Mouse (Mus musculus) limb, embryonic 12.5 days (tissue): Measurements from ENCODE around the gene Lrrtm3. TPM values are rescaled to one million over a fixed set of nuclear protein-coding genes. Genes with fewer than 3 reads are reported as not detected.

Experiments used
- ATAC-seq: fragments of 200-750 bp; cut with Nextera tagmentation; 2 replicates; pipeline ENCODE4 v1.8.0; 2017; ENCODE audit warnings: low read depth, moderate TSS enrichment; ENCODE audit not compliant: insufficient number of reproducible peaks, insufficient read depth, low FRiP score, low TSS enrichment
- H3K27ac ChIP-seq: fragments of 300-500 bp; sonication (generic); 2 replicates; pipeline ENCODE4 v1.5.1; 2016; ENCODE audit warnings: mild to moderate bottlenecking, moderate library complexity
- H3K27me3 ChIP-seq: fragments of 300-500 bp; sonication (generic); 2 replicates; pipeline ENCODE4 v1.6.1; 2016; ENCODE audit warnings: mild to moderate bottlenecking, moderate library complexity
- H3K36me3 ChIP-seq: fragments of 300-500 bp; sonication (generic); 2 replicates; pipeline ENCODE4 v1.6.1; 2016; ENCODE audit warnings: mild to moderate bottlenecking, moderate library complexity
- H3K4me1 ChIP-seq: fragments of 300-500 bp; sonication (generic); replicated peaks from 2 replicates; pipeline ENCODE4 v1.6.1; 2016
- H3K4me2 ChIP-seq: fragments of 300-500 bp; sonication (generic); 2 replicates; pipeline ENCODE4 v1.6.1; 2016; ENCODE audit warnings: mild to moderate bottlenecking, moderate library complexity
- H3K4me3 ChIP-seq: fragments of 300-500 bp; sonication (generic); replicated peaks from 2 replicates; pipeline ENCODE4 v1.5.1; 2016; ENCODE audit warnings: mild to moderate bottlenecking
- H3K9ac ChIP-seq: fragments of 300-500 bp; sonication (generic); replicated peaks from 2 replicates; pipeline ENCODE4 v1.6.1; 2016; ENCODE audit warnings: mild to moderate bottlenecking, moderate library complexity
- H3K9me3 ChIP-seq: fragments of 300-500 bp; sonication (generic); 2 replicates; pipeline ENCODE4 v1.6.1; 2016; ENCODE audit warnings: mild to moderate bottlenecking, moderate library complexity
- WGBS: fragments of 180-500 bp; shearing (Covaris S2); methylation state at CpG from one replicate; pipeline ENCODE4 v1.1.7; 2016; 5-methylcytosine and 5-hydroxymethylcytosine counted together
- polyA plus RNA-seq: library from polyadenylated mRNA; unstranded; fragments of >200 nt; fragmentation: Nextera tagmentation; extraction: Ambion mirVana; gene quantifications from 2 replicates; pipeline ENCODE4 v1.2.1, GENCODE M21; 2016

Gene Lrrtm3
- polyA plus RNA-seq, 1 experiment from 2014 or later, result 1.1 TPM

GRCm38 (mm10) chr10:63886449-63887088 is 203.5 kb downstream of the Lrrtm3 start:
- no peak overlapping the region for H3K9ac ChIP-seq
- no peaks in the 10 kb centered on the region for H3K9me3 ChIP-seq
- H3K4me1 ChIP-seq, result no peaks in the 10 kb centered on the region
- WGBS, result 87% methylated on average over 23 of the region's 23 CpGs
- no peak overlapping the region for H3K4me2 ChIP-seq
- no peak overlapping the region for H3K27ac ChIP-seq
- no peaks in the 10 kb centered on the region for H3K36me3 ChIP-seq
- no peak for ATAC-seq
- H3K4me3 ChIP-seq, result no peak overlapping the region
- no peaks in the 10 kb centered on the region for H3K27me3 ChIP-seq

GRCm38 (mm10) chr10:63880462-63880903 is 209.6 kb downstream of the Lrrtm3 start:
- Histone ChIP-seq H3K4me3 (no peak overlapping the region), H3K27ac (no peak overlapping the region), H3K9ac (no peak overlapping the region), H3K9me3 (no peaks in the 10 kb centered on the region), H3K27me3 (no peaks in the 10 kb centered on the region), H3K4me1 (no peaks in the 10 kb centered on the region), H3K4me2 (no peak overlapping the region), H3K36me3 (no peaks in the 10 kb centered on the region)
- WGBS, result 85% methylated on average over 5 of the region's 5 CpGs
- ATAC-seq, result no peak

Other genes with a start within 250 kb of the Lrrtm3 start
- gene Gm10118, start 162.8 kb downstream of the Lrrtm3 start, polyA plus RNA-seq, result not detected in 2 replicates